Mouse (Mus musculus): ENCODE measurements around the gene Calu. TPM values are rescaled to one million over a fixed set of nuclear protein-coding genes. Genes with fewer than 3 reads are reported as not detected.

Gene Calu
- polyA plus RNA-seq, 3 experiments from 2014 or later: 60.2 to 63.2 (median 62.6) TPM

Other genes with a start within 250 kb of the Calu start
- gene Rbm28, start 183.1 kb upstream of the Calu start, polyA plus RNA-seq (2017; shearing (Covaris generic)): 10 to 100 TPM; 51.7 to 58.2 (median 54.8) TPM
- gene Prrt4, start 168.5 kb upstream of the Calu start, polyA plus RNA-seq (2017; shearing (Covaris generic)): not detected
- 10 to 100 TPM; 10.7 to 21.0 (median 14.8) TPM for gene Impdh1, start 131.7 kb upstream of the Calu start, polyA plus RNA-seq (2017; shearing (Covaris generic))
- 10 to 100 TPM; 19.9 to 29.7 (median 25.6) TPM for gene Hilpda, start 75.6 kb upstream of the Calu start, polyA plus RNA-seq (2017; shearing (Covaris generic))
- under 1 TPM in 1 of 3 experiments, not detected in 2; 0.50 TPM for gene Fam71f2, start 68.5 kb upstream of the Calu start, polyA plus RNA-seq (2017; shearing (Covaris generic))
- not detected for gene Fam71f1, start 28.9 kb upstream of the Calu start, polyA plus RNA-seq (2017; shearing (Covaris generic))
- under 1 TPM; 0.38 to 0.66 (median 0.66) TPM for gene Opn1sw, start 40.4 kb downstream of the Calu start, polyA plus RNA-seq (2017; shearing (Covaris generic))
- gene Ccdc136, start 48.2 kb downstream of the Calu start, polyA plus RNA-seq (2017; shearing (Covaris generic)): 1 to 10 TPM in 2 of 3 experiments, under 1 TPM in 1; 0.65 to 1.1 (median 1.0) TPM
- not detected for gene Flnc, start 85.2 kb downstream of the Calu start, polyA plus RNA-seq (2017; shearing (Covaris generic))
- 100 to 1,000 TPM; 332 to 391 (median 358) TPM for gene Atp6v1f, start 119.6 kb downstream of the Calu start, polyA plus RNA-seq (2017; shearing (Covaris generic))
- not detected for gene Atp6v1fnb, start 123.4 kb downstream of the Calu start, polyA plus RNA-seq (2017; shearing (Covaris generic))
- gene Kcp, start 159.9 kb downstream of the Calu start, polyA plus RNA-seq (2017; shearing (Covaris generic)): under 1 TPM in 1 of 3 experiments, not detected in 2; 0.16 TPM
- gene Irf5, start 178.6 kb downstream of the Calu start, polyA plus RNA-seq (2017; shearing (Covaris generic)): 10 to 100 TPM; 19.2 to 26.7 (median 20.9) TPM

All from inflammation-experienced regulatory T-cells, adult 6 months (primary cell).